Mouse (Mus musculus) intestine, embryonic 16.5 days (tissue): ENCODE measurements around the gene Vps13d. TPM values are rescaled to one million over a fixed set of nuclear protein-coding genes. Genes with fewer than 3 reads are reported as not detected.

ENCODE experiments used
- ATAC-seq: fragments of 200-750 bp; cut with Nextera tagmentation; 2 replicates; pipeline ENCODE4 v1.8.0; 2017; ENCODE audit warnings: moderate TSS enrichment, moderate library complexity
- H3K27ac ChIP-seq: fragments of 300-500 bp; sonication (generic); 2 replicates; pipeline ENCODE4 v1.5.1; 2014; ENCODE audit warnings: mild to moderate bottlenecking, low read length
- H3K27me3 ChIP-seq: fragments of 300-500 bp; sonication (generic); replicated peaks from 2 replicates; pipeline ENCODE4 v1.6.1; 2014; ENCODE audit warnings: low read length, control low read depth, mixed read lengths; ENCODE audit not compliant: control insufficient read depth, insufficient read depth
- H3K36me3 ChIP-seq: fragments of 300-500 bp; sonication (generic); 2 replicates; pipeline ENCODE4 v1.6.1; 2014; ENCODE audit warnings: low read length, control low read depth; ENCODE audit not compliant: control insufficient read depth, insufficient read depth
- H3K4me1 ChIP-seq: fragments of 300-500 bp; sonication (generic); 2 replicates; pipeline ENCODE4 v1.6.1; 2014; ENCODE audit warnings: low read length, control low read depth, mixed read lengths; ENCODE audit not compliant: control insufficient read depth, insufficient read depth
- H3K4me2 ChIP-seq: fragments of 300-500 bp; sonication (generic); 2 replicates; pipeline ENCODE4 v1.6.1; 2014; ENCODE audit warnings: low read depth, low read length, control low read depth
- H3K4me3 ChIP-seq: fragments of 300-500 bp; sonication (generic); 2 replicates; pipeline ENCODE4 v1.5.1; 2014; ENCODE audit warnings: mild to moderate bottlenecking, low read length
- H3K9ac ChIP-seq: fragments of 300-500 bp; sonication (generic); 2 replicates; pipeline ENCODE4 v1.6.1; 2014; ENCODE audit warnings: low read depth, low read length
- H3K9me3 ChIP-seq: fragments of 300-500 bp; sonication (generic); 2 replicates; pipeline ENCODE4 v1.6.1; 2016; ENCODE audit warnings: low read length, control low read depth; ENCODE audit not compliant: control insufficient read depth
- WGBS: fragments of 180-500 bp; shearing (Covaris S2); extraction: QIAGEN DNeasy Blood & Tissue Kit; methylation state at CpG from one replicate; pipeline ENCODE4 v1.1.7; 2014; 5-methylcytosine and 5-hydroxymethylcytosine counted together
- polyA plus RNA-seq: library from polyadenylated mRNA; unstranded; fragments of >200 nt; fragmentation: Nextera tagmentation; extraction: Ambion mirVana; gene quantifications from 2 replicates; pipeline ENCODE4 v1.2.1, GENCODE M21; 2015

Gene Vps13d
- polyA plus RNA-seq, 1 experiment from 2014 or later = 11.4 TPM

DNA sequence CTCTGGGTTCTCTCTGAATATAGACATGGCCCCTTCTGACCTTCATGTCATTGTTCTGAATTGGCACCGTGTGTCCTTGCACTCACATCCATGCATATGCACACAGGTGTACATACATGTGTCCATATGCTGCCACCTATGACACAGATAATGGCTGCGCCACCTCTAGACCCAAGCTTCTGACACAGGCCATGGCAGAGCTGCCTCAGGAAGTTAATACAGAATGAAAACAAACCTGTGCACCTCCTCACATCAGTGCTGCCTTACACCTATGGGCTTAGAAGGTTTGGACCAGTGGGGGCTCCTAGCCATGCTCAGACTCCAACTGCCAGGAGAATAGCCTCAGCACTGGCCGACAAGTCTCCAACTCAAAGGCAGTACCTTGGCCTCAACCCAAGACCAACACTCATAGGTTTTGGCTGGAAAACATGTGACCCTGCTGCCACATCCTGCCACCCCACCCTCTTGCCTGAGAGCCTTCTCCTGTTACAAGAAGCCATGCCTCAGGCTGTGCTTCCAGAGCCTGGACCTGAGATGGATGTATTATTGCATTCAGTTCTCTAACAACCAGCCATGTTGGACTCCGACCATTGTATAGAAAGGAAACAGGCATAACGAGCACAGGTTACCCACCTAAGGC lies 34.8 kb upstream of the Vps13d start:
- ATAC-seq = no peak

GRCm38 (mm10) chr4:145229051-145229450 lies 34.2 kb upstream of the Vps13d start:
- ATAC-seq = no peak
- no peak overlapping the region for H3K4me3 ChIP-seq
- no peaks in the 10 kb centered on the region for H3K36me3 ChIP-seq
- no peak overlapping the region for H3K27ac ChIP-seq
- WGBS = 83% methylated on average over 6 of the region's 6 CpGs
- H3K9me3 ChIP-seq = no peaks in the 10 kb centered on the region
- H3K27me3 ChIP-seq = no peaks in the 10 kb centered on the region
- no peak overlapping the region for H3K9ac ChIP-seq
- no peaks in the 10 kb centered on the region; the same call in none of the 2 replicates for H3K4me1 ChIP-seq
- H3K4me2 ChIP-seq = no peak overlapping the region

More for the DNA sequence above, 34.8 kb upstream of the Vps13d start:
- Histone ChIP-seq H3K27me3 (no peaks in the 10 kb centered on the region), H3K4me1 (no peaks in the 10 kb centered on the region; the same call in none of the 2 replicates), H3K9me3 (no peaks in the 10 kb centered on the region), H3K36me3 (no peaks in the 10 kb centered on the region), H3K27ac (no peak overlapping the region), H3K9ac (no peak overlapping the region), H3K4me3 (no peak overlapping the region), H3K4me2 (no peak overlapping the region)
- WGBS = 89% methylated on average over 5 of the region's 5 CpGs

DNA sequence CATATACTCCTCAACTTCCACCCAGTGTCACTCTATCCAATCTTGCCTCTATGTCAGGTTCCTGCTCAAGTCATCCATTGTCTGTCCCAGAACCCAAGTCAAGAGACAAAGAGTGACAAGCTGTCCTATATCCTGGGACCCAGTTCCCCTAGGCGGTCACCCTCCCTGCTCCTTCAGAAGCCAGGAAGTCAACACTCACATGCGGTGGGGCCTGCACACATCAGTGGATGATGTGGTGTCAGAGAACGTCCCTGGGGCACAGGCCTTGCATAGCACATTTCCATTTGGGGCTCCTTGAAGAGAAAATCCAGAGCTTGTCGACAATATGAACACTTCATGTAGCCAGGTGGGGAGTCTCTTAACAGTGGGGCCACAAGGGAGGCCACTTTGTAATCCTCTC lies 29.8 kb upstream of the Vps13d start:
- Histone ChIP-seq H3K4me1 (no peaks in the 10 kb centered on the region), H3K27me3 (no peaks in the 10 kb centered on the region), H3K4me3 (no peak overlapping the region), H3K9me3 (no peaks in the 10 kb centered on the region), H3K27ac (no peak overlapping the region), H3K9ac (no peak overlapping the region), H3K36me3 (no peaks in the 10 kb centered on the region), H3K4me2 (no peak overlapping the region)
- WGBS = 82% methylated on average over 4 of the region's 4 CpGs
- no peak for ATAC-seq

GRCm38 (mm10) chr4:145222064-145222463 lies 27.3 kb upstream of the Vps13d start:
- WGBS = 68% methylated on average over 8 of the region's 8 CpGs
- Histone ChIP-seq H3K9ac (no peak overlapping the region), H3K36me3 (no peaks in the 10 kb centered on the region), H3K4me1 (no peaks in the 10 kb centered on the region), H3K4me2 (no peak overlapping the region), H3K9me3 (no peaks in the 10 kb centered on the region), H3K27me3 (no peaks in the 10 kb centered on the region), H3K4me3 (no peak overlapping the region), H3K27ac (no peak overlapping the region)
- ATAC-seq = no peak

DNA sequence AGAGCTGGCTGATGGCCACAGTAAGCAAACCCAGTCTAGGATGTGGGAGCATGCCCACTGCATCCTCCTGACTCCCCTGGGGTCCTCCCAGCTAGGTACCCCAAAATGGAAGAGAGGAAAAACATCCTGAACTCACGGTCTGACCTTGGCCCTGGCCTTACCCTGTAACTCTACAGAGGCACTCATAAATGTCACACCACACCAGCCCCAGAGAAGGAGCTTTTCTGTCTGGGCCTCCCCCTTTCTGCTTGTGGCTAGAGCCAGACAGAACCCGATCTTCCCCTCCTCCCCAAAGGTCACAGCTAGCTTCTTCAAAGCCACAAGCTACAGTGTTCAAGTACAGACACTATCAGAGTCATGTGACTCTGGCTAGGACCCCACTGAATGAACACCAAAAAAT lies 26.6 kb upstream of the Vps13d start:
- no peaks in the 10 kb centered on the region for H3K9me3 ChIP-seq
- ATAC-seq = no peak
- H3K27me3 ChIP-seq = no peaks in the 10 kb centered on the region
- H3K27ac ChIP-seq = no peak overlapping the region
- H3K4me1 ChIP-seq = no peaks in the 10 kb centered on the region
- H3K9ac ChIP-seq = no peak overlapping the region
- H3K4me3 ChIP-seq = no peak overlapping the region
- 62% methylated on average over 2 of the region's 2 CpGs for WGBS
- H3K4me2 ChIP-seq = no peak overlapping the region
- H3K36me3 ChIP-seq = no peaks in the 10 kb centered on the region

DNA sequence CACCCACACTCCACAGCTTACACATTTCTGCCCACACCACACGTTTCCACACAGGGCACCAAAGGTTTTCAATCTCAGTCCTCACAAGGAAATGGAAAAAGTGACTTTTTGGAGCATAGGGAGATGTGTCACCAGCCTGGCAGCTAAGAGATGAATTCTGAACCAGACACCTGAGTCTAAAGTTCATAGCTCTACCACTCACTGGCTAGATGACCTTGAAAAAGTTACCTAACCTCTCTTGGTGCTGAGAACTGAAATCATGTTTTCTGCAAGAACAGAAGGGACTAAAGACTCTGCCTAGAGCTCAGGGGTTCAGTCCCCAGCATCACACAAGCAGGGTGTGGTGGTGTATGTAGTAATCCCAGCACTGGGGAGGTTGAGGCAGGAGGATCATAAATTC lies 25.2 kb upstream of the Vps13d start:
- no peaks in the 10 kb centered on the region for H3K9me3 ChIP-seq
- H3K27me3 ChIP-seq = no peaks in the 10 kb centered on the region
- H3K4me2 ChIP-seq = no peak overlapping the region
- no peak overlapping the region for H3K27ac ChIP-seq
- H3K4me1 ChIP-seq = no peaks in the 10 kb centered on the region
- H3K9ac ChIP-seq = no peak overlapping the region
- 67% methylated on average over 1 of the region's 1 CpGs for WGBS
- no peaks in the 10 kb centered on the region for H3K36me3 ChIP-seq
- no peak for ATAC-seq
- H3K4me3 ChIP-seq = no peak overlapping the region

DNA sequence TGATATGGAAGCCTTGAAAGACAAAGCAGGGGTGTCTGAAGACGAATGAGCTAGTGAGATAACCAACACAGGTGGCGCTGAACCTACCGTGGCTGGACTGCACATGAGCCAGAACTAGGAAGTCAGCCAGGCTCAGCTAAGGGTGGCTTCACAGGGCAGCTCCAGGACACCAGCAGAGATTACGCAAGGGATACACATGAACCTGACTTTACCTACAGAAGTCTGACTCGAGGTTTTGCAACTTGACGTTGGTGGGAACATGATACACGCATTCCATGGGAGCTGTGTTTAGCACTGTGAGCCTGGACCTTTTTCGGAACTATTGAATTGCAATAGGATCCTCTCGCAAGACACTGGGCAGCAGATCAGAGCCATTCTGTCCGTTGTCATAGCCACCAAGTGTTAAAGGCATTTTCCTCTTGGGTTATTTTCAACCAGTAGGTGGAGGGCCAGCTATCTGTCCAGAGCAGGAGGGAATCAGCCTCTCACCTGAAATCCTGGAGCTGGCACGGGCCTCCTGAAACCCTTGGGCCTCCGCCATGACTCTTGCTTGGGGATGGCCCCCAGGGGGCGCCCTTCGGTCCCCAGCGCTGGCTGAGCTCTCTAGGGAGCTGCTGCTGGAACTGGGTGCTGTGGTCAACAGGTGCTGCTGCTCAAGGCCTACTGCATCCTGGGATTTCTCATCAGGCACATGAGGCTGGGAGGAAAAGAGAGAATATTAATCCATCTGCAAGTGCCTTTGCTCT lies 24.6 kb upstream of the Vps13d start:
- Histone ChIP-seq H3K9ac (no peak overlapping the region), H3K27me3 (no peaks in the 10 kb centered on the region), H3K9me3 (no peaks in the 10 kb centered on the region), H3K4me3 (no peak overlapping the region), H3K4me1 (peaks cover 2% of the 10 kb centered on the region; the same call in 1 of the 2 replicates), H3K27ac (no peak overlapping the region), H3K36me3 (no peaks in the 10 kb centered on the region), H3K4me2 (no peak overlapping the region)
- WGBS = 64% methylated on average over 15 of the region's 15 CpGs
- ATAC-seq = peak; percentile 39; the same call in 1 of the 2 replicates

GRCm38 (mm10) chr4:145217837-145218236 lies 23.0 kb upstream of the Vps13d start:
- Histone ChIP-seq H3K4me3 (no peak overlapping the region), H3K4me1 (peaks cover 4% of the 10 kb centered on the region; the same call in 1 of the 2 replicates), H3K27ac (no peak overlapping the region), H3K9me3 (no peaks in the 10 kb centered on the region), H3K9ac (no peak overlapping the region), H3K27me3 (no peaks in the 10 kb centered on the region), H3K4me2 (no peak overlapping the region), H3K36me3 (no peaks in the 10 kb centered on the region)
- 79% methylated on average over 5 of the region's 5 CpGs for WGBS
- no peak for ATAC-seq

DNA sequence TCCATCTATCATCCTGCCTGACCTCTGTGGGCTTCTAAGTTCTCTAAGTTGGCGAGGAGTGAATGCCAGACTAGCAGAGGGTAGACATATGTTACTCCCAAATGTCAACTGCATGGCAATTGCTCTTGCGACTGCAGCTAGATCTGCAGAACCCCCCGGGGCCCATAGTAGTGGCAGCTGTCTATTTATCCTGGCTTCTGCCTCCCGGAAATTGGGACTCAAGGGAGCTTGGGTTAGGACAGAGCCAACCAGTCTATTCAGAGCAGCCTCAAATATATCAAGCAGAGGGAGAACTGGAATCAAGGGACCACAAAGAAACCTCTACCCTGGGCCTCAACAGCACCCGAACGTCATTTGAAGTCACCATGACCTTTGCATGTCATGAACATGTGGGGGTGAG lies 22.2 kb upstream of the Vps13d start:
- H3K27me3 ChIP-seq = no peaks in the 10 kb centered on the region
- no peak overlapping the region for H3K4me2 ChIP-seq
- H3K4me3 ChIP-seq = no peak overlapping the region
- 83% methylated on average over 6 of the region's 6 CpGs for WGBS
- H3K27ac ChIP-seq = no peak overlapping the region
- H3K36me3 ChIP-seq = no peaks in the 10 kb centered on the region
- ATAC-seq = no peak
- H3K9me3 ChIP-seq = no peaks in the 10 kb centered on the region
- peaks cover 4% of the 10 kb centered on the region; the same call in 1 of the 2 replicates for H3K4me1 ChIP-seq
- no peak overlapping the region for H3K9ac ChIP-seq
